Mouse (Mus musculus) gastrocnemius, postnatal 36 days (tissue): ENCODE measurements around the gene Aqp7. TPM values are rescaled to one million over a fixed set of nuclear protein-coding genes. Genes with fewer than 3 reads are reported as not detected.

Source experiments
- DNase-seq, 2 experiments: peaks; one replicate each; pipeline ENCODE4 v3.0.0; 2022
- intact Hi-C: fragments of 180-260 bp; cut with DNase I; formaldehyde crosslinking; loops from one replicate; pipeline ENCODE4 v1.15.1; 2025
- microRNA-seq, 2 experiments: library from miRNA; unstranded; fragments of <30 nt; microRNA quantifications; one replicate each; pipeline ENCODE4 v1.2.0; 2021
- total RNA-seq, 2 experiments: library from RNA; stranded (reverse); gene quantifications; 2 replicates each; pipeline ENCODE4 v1.2.3; 2021

Aqp7 gene
- total RNA-seq, 2 experiments from 2014 or later: 10.5 to 10.8 TPM

DNA sequence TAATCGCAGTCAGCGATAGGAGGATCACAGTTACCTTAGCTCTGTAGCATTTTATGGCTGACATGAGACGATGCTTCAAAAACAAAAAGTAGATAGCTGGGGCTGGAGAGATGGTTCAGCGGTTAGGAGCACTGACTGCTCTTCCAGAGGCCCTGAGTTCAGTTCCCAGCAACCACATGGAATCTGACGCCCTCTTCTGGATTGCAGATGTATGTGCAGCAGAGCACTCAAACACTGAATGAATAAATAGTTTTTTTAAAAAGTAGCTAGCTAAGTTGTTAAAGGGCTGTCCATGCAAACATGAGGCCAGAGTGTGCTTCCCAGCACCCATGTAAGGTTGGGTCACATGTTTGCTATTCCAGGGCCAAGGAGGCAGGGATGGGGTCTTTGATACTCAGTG lies 26.8 kb downstream of the Aqp7 start:
- no peak for DNase-seq
- intact Hi-C loops: no loop called here

DNA sequence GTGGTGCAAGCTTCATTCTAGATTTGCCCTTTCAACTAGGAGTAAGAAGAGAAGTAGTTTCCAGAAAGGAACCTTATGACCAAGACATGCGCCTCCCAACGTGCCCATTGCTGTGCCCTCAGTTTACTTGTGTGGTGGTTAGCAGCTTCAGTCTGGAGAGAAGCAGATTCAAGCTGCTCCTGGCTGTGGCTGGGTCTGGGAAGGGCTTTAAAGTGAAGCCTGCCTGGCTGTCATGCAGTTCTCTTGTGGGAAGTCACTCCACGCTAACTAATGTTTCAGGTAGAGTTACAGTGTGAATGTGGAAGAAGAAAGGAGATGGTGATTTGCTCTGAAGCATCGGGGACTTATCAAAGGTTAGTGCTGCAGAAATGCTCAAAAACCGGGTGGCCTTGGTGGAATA lies 32.1 kb downstream of the Aqp7 start:
- intact Hi-C loops: no loop called here
- no peak for DNase-seq

DNA sequence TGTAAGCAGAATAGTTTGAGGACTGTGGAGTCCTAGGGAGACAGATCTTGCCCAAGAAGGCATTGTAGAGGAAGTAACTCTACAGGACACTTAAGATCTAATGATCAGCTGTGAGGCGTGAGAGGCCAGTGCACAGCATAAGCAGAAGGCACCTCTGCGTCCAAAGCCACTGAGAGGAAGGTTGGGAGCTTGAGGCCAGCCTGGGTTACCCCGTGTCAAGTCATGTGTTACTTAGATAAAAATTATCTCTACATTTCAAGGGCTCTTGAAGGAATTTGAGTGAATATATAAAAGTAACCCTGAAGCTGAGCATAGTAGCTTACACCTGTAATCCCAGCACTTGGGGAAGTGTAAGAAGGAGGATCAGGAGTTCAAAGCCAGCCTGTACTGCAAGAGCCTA lies 34.6 kb downstream of the Aqp7 start:
- intact Hi-C loops: no loop called here
- no peak for DNase-seq

DNA sequence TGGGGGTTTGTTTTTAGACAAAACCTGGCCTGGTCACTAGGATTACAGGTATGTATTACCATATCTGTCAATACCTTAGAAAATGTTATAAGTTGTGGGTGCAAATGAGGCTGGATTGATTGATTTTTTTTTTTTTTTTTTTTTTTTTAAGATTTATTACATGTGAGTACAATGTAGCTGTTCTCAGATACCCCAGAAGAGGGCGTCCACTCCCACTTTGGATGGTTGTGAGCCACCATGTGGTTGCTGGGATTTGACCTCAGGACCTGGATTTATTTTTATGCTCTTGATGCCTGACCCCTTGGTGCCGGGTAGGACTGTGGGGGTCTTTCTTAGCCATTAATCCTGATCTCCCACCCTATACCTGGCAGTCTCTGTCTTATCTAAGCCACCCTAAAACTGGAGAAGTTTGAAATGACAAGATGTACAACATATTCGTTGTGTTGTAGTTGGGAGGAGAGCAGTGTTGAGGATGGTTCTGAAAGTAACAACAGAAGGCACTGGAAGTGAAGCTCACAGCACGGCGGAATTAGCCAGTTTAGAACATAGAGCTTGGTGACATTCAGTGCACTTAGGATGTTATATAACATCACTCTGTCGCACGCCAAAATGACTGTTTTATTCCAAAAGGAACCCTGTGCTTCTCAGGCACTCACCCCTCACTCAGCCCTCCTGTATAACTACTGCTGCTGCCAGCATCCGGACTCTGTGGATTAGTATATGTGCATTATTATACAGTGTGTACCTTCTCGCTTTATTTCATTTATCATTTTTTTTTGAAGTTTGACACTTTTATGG lies 46.9 kb downstream of the Aqp7 start:
- DNase-seq: no peak
- intact Hi-C loops: no loop called here

DNA sequence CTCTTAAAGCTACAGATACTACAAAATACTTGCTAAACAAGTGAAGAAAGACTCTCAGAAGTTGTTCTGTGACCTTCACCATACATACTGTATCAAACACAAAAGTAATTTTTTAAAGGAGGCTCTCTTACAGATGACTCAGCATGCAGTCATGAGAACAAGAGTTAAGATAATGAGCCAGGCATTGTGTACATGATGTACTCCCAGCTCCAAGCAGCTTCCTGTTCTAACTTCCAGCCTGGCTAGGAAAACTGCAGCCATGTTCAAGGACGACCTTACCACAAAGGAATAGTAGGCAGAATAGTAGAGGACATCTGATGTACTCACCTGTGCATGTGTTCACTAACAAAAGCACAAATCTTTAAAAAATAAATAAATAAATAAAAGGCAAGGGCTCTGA lies 47.7 kb downstream of the Aqp7 start:
- no peak for DNase-seq
- intact Hi-C loops: no loop called here

DNA sequence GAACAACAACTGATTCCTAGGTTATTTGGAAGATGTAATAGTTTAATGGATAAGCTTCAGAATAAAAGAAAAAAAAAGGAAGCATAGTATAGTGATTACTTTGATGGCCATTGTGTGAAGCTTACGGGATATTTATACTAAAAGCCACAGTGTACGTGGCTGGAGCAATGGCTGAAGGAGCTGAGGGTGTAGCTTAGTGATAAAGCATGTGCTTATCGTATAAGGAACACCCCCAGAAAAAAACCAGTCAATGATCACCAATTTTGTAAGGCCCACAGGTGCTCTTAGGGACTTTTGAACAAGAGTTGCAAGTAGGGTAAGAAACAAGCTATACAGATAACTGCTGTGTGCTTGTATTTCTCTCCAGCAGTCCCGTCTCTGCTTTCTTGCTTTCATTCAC lies 50.0 kb downstream of the Aqp7 start:
- no peak for DNase-seq
- intact Hi-C loops: no loop called here

DNA sequence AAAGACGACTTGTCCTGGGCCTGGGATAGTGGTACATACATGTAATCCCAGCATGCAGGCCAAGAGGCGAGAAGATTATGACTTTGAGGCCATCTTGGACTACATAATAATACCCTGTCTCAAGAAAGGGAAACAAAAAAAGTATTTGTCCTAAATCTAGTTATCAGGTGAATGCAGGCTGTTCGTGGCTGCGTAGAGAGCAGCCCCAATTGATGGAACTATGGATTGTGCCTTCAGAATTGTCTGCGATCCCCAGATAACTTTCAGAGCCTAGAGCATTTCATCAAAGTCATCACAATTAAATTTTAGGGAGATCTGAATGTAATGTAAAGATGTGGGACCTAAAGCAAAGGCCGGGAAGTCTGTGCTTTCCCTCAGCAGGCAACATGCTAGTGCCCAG lies 51.6 kb downstream of the Aqp7 start:
- intact Hi-C loops: no loop called here
- DNase-seq: no peak

DNA sequence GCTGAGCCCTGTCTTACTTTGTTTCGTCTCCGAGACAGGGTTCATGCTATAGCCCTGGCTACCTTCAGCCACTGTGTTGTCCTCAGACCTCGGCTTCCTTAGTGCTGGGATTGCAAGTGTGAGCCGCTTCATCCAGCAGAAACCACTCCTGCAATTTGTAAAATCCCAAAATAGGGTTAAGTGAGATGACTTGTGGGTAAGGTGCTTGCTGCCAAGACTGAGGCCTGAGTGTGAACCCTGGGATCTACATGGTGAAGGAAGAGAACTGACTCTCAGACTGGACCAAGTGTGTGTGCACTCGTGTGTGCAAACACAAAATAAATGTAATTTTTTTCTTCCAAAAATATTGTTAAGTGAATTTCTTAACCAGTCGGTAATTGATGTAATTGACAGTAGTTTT lies 58.3 kb downstream of the Aqp7 start:
- DNase-seq: no peak
- intact Hi-C loops: no loop called here

DNA sequence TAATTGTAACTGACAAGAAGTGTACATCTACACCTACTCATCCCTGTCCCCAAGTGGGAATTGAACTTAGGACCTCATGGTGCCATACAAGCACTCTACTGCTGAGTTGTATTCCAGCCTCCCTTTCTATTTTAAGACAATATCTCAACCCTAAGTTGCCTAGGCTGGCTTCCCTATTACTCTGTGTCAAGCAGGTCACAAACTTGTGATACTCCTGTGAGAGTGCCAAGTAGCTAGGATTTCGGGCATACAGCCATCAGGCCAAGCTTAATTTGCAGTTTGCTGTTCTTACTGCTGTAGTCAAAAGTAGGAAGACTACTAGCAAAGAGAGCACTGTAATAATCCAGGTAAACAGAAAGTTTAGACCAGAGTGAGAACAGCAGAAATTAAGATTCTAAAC lies 64.3 kb downstream of the Aqp7 start:
- intact Hi-C loops: no loop called here

More for the DNA sequence above, 64.3 kb downstream of the Aqp7 start:
- peak; percentile 20 to 28 for DNase-seq

Small RNA genes within 50 kb of the gene (microRNA-seq; reads per million reads assigned to microRNA genes)
- 0.74 to 2.1 reads per million in 2 experiments for gene Mir3094

Other genes starting within 250 kb of the Aqp7 start
- gene B4galt1, start 194.1 kb downstream of the Aqp7 start, total RNA-seq: 10 to 100 TPM; 28.1 to 29.9 TPM
- not detected for gene Spink4, start 128.1 kb downstream of the Aqp7 start, total RNA-seq
- 100 to 1,000 TPM; 185 to 205 TPM for gene Bag1, start 99.8 kb downstream of the Aqp7 start, total RNA-seq
- 10 to 100 TPM; 21.2 to 21.6 TPM for gene Chmp5, start 99.7 kb downstream of the Aqp7 start, total RNA-seq
- gene Nfx1, start 77.2 kb downstream of the Aqp7 start, total RNA-seq: 10 to 100 TPM; 17.3 to 21.8 TPM
- gene Aqp3, start 50.0 kb upstream of the Aqp7 start, total RNA-seq: not detected
- gene Nol6, start 76.3 kb upstream of the Aqp7 start, total RNA-seq: 10 to 100 TPM; 13.9 to 15.4 TPM
- 100 to 1,000 TPM; 122 to 145 TPM for gene Ube2r2, start 87.6 kb upstream of the Aqp7 start, total RNA-seq
- gene Ubap2, start 227.0 kb upstream of the Aqp7 start, total RNA-seq: 10 to 100 TPM; 86.8 to 88.5 TPM